Mouse (Mus musculus): ENCODE results near the gene Rpl41.
"Not testable (repeated sequence)": the region's sequence is repeated elsewhere in the genome, so short reads cannot be mapped to it uniquely, and the experiment has no call there.

Rpl41 gene

GRCm38 (mm10) chr10:128524111-128524731 is 24.9 kb downstream of the Rpl41 start:
- DNase-seq: no peak

- no peak for DNase-seq
Observed at GRCm38 (mm10) chr10:128522351-128522750, 26.8 kb downstream of the Rpl41 start.

GRCm38 (mm10) chr10:128520591-128520990 is 28.5 kb downstream of the Rpl41 start:
- no peak for DNase-seq

GRCm38 (mm10) chr10:128518833-128519232 is 30.3 kb downstream of the Rpl41 start:
- DNase-seq: no peak

DNA sequence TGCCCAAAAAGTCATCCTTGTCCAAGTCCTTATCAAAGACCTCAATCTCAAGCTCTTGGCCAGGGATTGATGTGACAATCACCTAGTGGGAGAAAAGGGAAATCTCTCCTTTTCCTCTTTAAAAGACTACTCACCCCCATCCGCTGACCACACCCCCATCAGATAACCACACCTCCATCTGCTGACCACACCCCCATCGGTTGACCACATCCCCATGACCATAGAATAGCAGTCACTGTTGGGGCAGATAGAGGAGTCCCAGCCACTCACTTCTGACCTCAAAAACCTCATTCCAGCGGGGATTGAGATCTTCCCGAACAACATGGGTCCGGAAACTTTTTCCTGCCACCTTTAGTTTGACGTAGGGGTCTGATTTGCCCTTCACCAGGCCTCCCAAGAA is 32.4 kb downstream of the Rpl41 start:
- DNase-seq: no peak

GRCm38 (mm10) chr10:128516029-128516428 is 33.1 kb downstream of the Rpl41 start:
- DNase-seq: no peak

- DNase-seq: no peak
Observed at GRCm38 (mm10) chr10:128515044-128515443, 34.1 kb downstream of the Rpl41 start.

DNA sequence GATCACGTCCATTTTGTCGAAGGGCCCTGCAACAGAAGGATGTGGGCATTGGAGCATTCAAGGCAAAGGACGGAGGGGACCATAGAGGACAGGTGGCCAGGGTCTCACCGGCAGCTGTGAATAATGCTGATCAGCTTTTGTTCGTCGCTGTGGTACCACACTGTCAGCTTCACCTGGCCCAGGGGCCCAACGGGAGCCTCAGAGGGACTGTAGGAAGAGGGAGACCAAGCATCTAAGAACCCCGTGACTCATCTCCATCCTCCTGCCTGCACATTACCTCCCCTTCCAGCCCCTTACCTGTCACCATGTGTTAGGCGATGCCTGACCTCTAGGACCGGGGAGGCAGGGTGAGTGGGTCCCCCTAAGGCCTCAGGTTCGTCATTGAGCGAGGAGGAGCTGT is 37.3 kb downstream of the Rpl41 start:
- DNase-seq: no peak

GRCm38 (mm10) chr10:128511189-128511588 is 37.9 kb downstream of the Rpl41 start:
- DNase-seq: no peak

- no peak for DNase-seq
Observed at GRCm38 (mm10) chr10:128510301-128510700, 38.8 kb downstream of the Rpl41 start.

- no peak for DNase-seq
Observed at GRCm38 (mm10) chr10:128509831-128510230, 39.3 kb downstream of the Rpl41 start.

DNA sequence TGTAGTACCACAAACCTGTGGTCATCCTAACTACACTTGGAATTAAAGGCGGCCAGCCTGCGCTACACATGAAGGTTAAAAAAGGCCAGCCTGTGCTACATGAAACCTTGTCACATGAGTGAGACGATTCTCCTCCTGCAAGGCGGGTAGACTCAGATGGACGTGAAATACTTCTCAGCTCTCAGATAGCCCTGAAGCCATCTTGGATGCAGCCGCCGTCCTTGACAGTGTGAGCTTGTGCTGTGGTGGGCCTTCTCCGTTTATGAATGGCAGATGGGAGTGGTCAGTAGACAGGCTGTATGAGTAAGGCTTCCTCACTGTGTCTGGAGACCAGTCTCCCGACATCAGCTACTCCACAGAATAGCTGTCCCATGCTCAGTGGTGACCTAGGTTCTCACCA is 39.9 kb downstream of the Rpl41 start:
- DNase-seq: no peak

DNA sequence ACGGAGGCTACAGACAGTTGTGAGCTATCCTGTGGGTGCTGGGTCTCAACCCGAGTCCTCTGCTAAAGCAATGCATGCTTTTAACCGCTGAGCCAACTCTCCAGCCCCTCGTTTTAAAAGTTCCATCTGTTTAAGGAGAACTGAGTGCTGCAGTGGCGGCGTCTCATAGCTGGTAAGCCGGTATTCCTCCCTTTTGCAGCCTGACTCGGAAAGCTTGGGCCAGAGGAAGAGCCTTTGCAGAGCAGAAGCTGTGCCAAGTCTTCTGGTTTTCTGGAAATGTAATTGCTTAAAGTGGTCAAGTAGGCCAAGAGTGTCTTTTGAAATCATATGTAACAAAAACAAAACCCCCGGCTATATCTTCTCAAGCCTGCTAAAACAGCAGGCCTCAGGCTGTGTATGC is 40.8 kb downstream of the Rpl41 start:
- DNase-seq: no peak

GRCm38 (mm10) chr10:128505974-128506373 is 43.1 kb downstream of the Rpl41 start:
- DNase-seq: no peak

DNA sequence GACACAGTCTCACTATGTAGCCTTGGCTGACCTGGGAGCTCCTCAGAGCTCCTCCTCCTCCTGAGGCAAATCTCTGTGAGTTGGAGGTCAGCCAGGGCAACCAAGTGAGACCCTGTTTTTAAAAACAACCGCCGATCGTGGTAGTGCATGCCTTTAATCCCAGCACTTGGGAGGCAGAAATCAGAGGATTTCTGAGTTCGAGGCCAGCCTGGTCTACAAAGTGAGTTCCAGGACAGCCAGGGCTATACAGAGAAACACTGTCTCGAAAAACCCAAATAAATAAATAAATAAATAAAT is 43.8 kb downstream of the Rpl41 start:
- not testable (repeated sequence) for DNase-seq

GRCm38 (mm10) chr10:128504641-128505370 is 44.3 kb downstream of the Rpl41 start:
- DNase-seq: no peak

GRCm38 (mm10) chr10:128504012-128504411 is 45.1 kb downstream of the Rpl41 start:
- no peak for DNase-seq

DNA sequence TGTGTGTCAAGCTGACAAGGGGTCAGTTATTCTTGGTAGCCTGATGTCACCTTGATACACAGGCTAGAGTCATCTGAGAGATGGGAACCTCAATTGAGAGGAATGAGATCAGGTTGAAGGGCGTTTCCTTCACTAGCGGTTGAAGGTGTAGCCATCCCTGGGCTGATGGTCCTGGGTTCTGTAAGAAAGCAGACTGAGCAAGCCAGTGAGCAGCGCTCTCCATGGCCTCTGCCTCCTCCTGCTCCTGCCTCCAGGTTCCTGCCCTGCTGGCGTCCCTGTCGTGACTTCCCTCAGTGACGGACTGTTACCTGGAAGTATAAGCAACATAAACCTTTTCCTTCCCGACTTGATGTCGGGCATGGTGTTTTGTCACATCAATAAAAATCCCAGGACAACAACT is 45.6 kb downstream of the Rpl41 start:
- no peak for DNase-seq

DNA sequence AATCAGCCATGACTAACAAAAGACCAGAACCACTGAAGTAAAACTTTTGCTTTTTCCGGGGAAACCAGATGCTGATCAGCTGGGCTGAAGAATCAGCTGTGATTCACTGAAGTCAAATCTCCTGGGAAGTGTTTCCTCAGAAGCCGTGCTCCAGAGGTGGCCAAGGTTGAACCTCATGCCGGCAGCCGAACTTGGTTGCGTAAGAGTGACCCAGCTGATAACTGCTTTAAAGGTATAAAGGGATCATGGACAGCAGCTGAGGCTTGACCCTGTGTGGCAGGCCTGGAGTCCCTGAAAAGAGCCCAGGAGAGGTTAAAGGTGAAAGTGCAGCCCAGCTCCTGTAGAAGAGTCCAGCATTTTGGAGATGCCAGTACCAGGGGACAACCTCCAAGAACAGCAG is 46.8 kb downstream of the Rpl41 start:
- no peak for DNase-seq

- peak; percentile 67 for DNase-seq
Observed at GRCm38 (mm10) chr10:128499116-128499671, 49.9 kb downstream of the Rpl41 start.

DNA sequence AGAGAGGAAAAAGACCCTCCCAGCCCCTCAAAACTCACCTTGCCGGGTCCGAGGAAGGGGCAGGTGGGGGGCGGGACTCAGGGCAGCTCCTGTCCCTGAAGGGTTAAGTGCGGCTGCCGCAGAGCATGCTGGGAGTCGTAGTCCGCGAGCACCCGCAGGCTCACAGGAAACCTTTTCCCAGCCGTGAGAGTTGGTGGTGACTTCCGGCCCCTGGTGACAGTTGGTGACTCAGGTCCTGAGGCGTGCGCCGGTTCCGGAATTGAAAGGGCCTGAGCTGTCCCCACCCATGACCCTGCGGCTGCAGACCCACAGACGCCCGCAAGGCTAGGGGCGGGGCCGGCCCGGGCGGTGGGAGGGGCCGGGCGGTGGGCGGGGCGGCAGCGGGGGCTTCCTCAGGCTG is 50.5 kb downstream of the Rpl41 start, which contains the start of gene Myl6b:
Myl6b (minus strand) TSS at position 96 of the 400 bp plus-strand sequence.
- peak; percentile 92 for DNase-seq

All from right cerebral cortex, postnatal 25 days (tissue).